Mouse (Mus musculus) neural tube, embryonic 12.5 days (tissue): Measurements from ENCODE around the gene Cbx7. TPM values are rescaled to one million over a fixed set of nuclear protein-coding genes. Genes with fewer than 3 reads are reported as not detected.

ENCODE experiments used
- ATAC-seq: fragments of 200-750 bp; cut with Nextera tagmentation; 2 replicates; pipeline ENCODE4 v1.8.0; 2017; ENCODE audit warnings: low read depth, mild to moderate bottlenecking, moderate TSS enrichment, moderate library complexity; ENCODE audit not compliant: low FRiP score
- H3K27ac ChIP-seq: fragments of 300-500 bp; sonication (generic); 2 replicates; pipeline ENCODE4 v1.5.1; 2016
- H3K27me3 ChIP-seq: fragments of 300-500 bp; sonication (generic); replicated peaks from 2 replicates; pipeline ENCODE4 v1.6.1; 2016; ENCODE audit warnings: mild to moderate bottlenecking
- H3K36me3 ChIP-seq: fragments of 300-500 bp; sonication (generic); 2 replicates; pipeline ENCODE4 v1.6.1; 2016; ENCODE audit warnings: mild to moderate bottlenecking
- H3K4me1 ChIP-seq: fragments of 300-500 bp; sonication (generic); 2 replicates; pipeline ENCODE4 v1.6.1; 2016
- H3K4me2 ChIP-seq: fragments of 300-500 bp; sonication (generic); replicated peaks from 2 replicates; pipeline ENCODE4 v1.6.1; 2016; ENCODE audit warnings: mild to moderate bottlenecking
- H3K4me3 ChIP-seq: fragments of 300-500 bp; sonication (generic); 2 replicates; pipeline ENCODE4 v1.5.1; 2016
- H3K9ac ChIP-seq: fragments of 300-500 bp; sonication (generic); 2 replicates; pipeline ENCODE4 v1.6.1; 2016; ENCODE audit warnings: mild to moderate bottlenecking
- H3K9me3 ChIP-seq: fragments of 300-500 bp; sonication (generic); 2 replicates; pipeline ENCODE4 v1.6.1; 2016; ENCODE audit warnings: mild to moderate bottlenecking
- WGBS: fragments of 180-500 bp; shearing (Covaris S2); methylation state at CpG from one replicate; pipeline ENCODE4 v1.1.7; 2016; 5-methylcytosine and 5-hydroxymethylcytosine counted together
- polyA plus RNA-seq: library from polyadenylated mRNA; unstranded; fragments of >200 nt; fragmentation: Nextera tagmentation; extraction: Ambion mirVana; gene quantifications from 2 replicates; pipeline ENCODE4 v1.2.1, GENCODE M21; 2016

Gene Cbx7
- polyA plus RNA-seq: 2.6 and 2.7 TPM in 2 replicates

GRCm38 (mm10) chr15:79970940-79971339 is at the start of gene Cbx7:
Cbx7 (minus strand) TSS chr15:79971119.
- Histone ChIP-seq H3K27ac (no peak within 1 kb of the TSS), H3K9me3 (no peaks in the 10 kb centered on the region)
- 93% methylated on average over 11 of the region's 11 CpGs for WGBS

GRCm38 (mm10) chr15:80020516-80020915 is 49.6 kb upstream of the Cbx7 start:
- 62% methylated on average over 4 of the region's 4 CpGs for WGBS
- no peak overlapping the region for H3K27ac ChIP-seq

More at GRCm38 (mm10) chr15:79970940-79971339, at the start of gene Cbx7:
- Histone ChIP-seq H3K27me3 (no peaks in the 10 kb centered on the region), H3K4me1 (no peaks in the 10 kb centered on the region), H3K36me3 (no peaks in the 10 kb centered on the region), H3K9ac (no peak within 1 kb of the TSS), H3K4me2 (no peak within 1 kb of the TSS), H3K4me3 (no peak within 1 kb of the TSS)
- no peak for ATAC-seq

GRCm38 (mm10) chr15:80019625-80020024 is 48.7 kb upstream of the Cbx7 start:
- H3K27me3 ChIP-seq: peaks cover 24% of the 10 kb centered on the region
- H3K4me1 ChIP-seq: peaks cover 11% of the 10 kb centered on the region; the same call in 1 of the 2 replicates
- WGBS: 63% methylated on average over 4 of the region's 4 CpGs
- H3K4me2 ChIP-seq: no peak overlapping the region
- no peaks in the 10 kb centered on the region for H3K36me3 ChIP-seq
- no peak overlapping the region for H3K4me3 ChIP-seq
- H3K9me3 ChIP-seq: no peaks in the 10 kb centered on the region
- no peak for ATAC-seq
- no peak overlapping the region for H3K27ac ChIP-seq
- no peak overlapping the region for H3K9ac ChIP-seq

More at GRCm38 (mm10) chr15:80020516-80020915, 49.6 kb upstream of the Cbx7 start:
- no peak overlapping the region for H3K4me2 ChIP-seq
- H3K27me3 ChIP-seq: peaks cover 15% of the 10 kb centered on the region
- H3K4me1 ChIP-seq: peaks cover 6% of the 10 kb centered on the region
- H3K9me3 ChIP-seq: no peaks in the 10 kb centered on the region
- no peak overlapping the region for H3K9ac ChIP-seq
- H3K36me3 ChIP-seq: no peaks in the 10 kb centered on the region
- H3K4me3 ChIP-seq: no peak overlapping the region
- no peak for ATAC-seq

GRCm38 (mm10) chr15:80019220-80019619 is 48.3 kb upstream of the Cbx7 start:
- ATAC-seq: no peak
- WGBS: 84% methylated on average over 7 of the region's 7 CpGs
- Histone ChIP-seq H3K27me3 (peaks cover 28% of the 10 kb centered on the region), H3K4me1 (peaks cover 11% of the 10 kb centered on the region; the same call in 1 of the 2 replicates), H3K9ac (no peak overlapping the region), H3K4me3 (no peak overlapping the region), H3K4me2 (no peak overlapping the region), H3K36me3 (no peaks in the 10 kb centered on the region), H3K9me3 (no peaks in the 10 kb centered on the region), H3K27ac (no peak overlapping the region)

- peaks cover 52% of the 10 kb centered on the region for H3K27me3 ChIP-seq
- no peak overlapping the region for H3K4me2 ChIP-seq
- H3K9me3 ChIP-seq: no peaks in the 10 kb centered on the region
- no peaks in the 10 kb centered on the region for H3K36me3 ChIP-seq
- H3K9ac ChIP-seq: no peak overlapping the region
- WGBS: 88% methylated on average over 9 of the region's 9 CpGs
- peaks cover 34% of the 10 kb centered on the region for H3K4me1 ChIP-seq
- H3K4me3 ChIP-seq: no peak overlapping the region
- H3K27ac ChIP-seq: no peak overlapping the region
- ATAC-seq: no peak
Measured at GRCm38 (mm10) chr15:80016563-80017301, 45.8 kb upstream of the Cbx7 start.

- ATAC-seq: no peak
- Histone ChIP-seq H3K4me2 (no peak overlapping the region), H3K27me3 (peaks cover 65% of the 10 kb centered on the region), H3K36me3 (no peaks in the 10 kb centered on the region), H3K9me3 (no peaks in the 10 kb centered on the region), H3K9ac (no peak overlapping the region), H3K4me1 (peaks cover 35% of the 10 kb centered on the region), H3K27ac (no peak overlapping the region), H3K4me3 (no peak overlapping the region)
- WGBS: 61% methylated on average over 7 of the region's 7 CpGs
Measured at GRCm38 (mm10) chr15:80015211-80015952, 44.5 kb upstream of the Cbx7 start.

- peaks cover 35% of the 10 kb centered on the region for H3K4me1 ChIP-seq
- ATAC-seq: no peak
- H3K4me2 ChIP-seq: peak within 1 kb of the TSS; percentile 99
- H3K27me3 ChIP-seq: peaks cover 72% of the 10 kb centered on the region
- peak within 1 kb of the TSS; percentile 55 for H3K4me3 ChIP-seq
- H3K36me3 ChIP-seq: no peaks in the 10 kb centered on the region
- H3K9ac ChIP-seq: peak within 1 kb of the TSS; percentile 69
- under 1% methylated on average over 60 of the region's 60 CpGs for WGBS
- H3K9me3 ChIP-seq: no peaks in the 10 kb centered on the region
- no peak within 1 kb of the TSS for H3K27ac ChIP-seq
Measured at GRCm38 (mm10) chr15:80014321-80015210, 43.6 kb upstream of the Cbx7 start, which contains the start of gene Pdgfb. Pdgfb (minus strand) TSS chr15:80014977.

GRCm38 (mm10) chr15:80014031-80014320 is 43.1 kb upstream of the Cbx7 start:
- Histone ChIP-seq H3K4me1 (peaks cover 35% of the 10 kb centered on the region), H3K36me3 (no peaks in the 10 kb centered on the region), H3K27ac (no peak overlapping the region), H3K27me3 (peaks cover 72% of the 10 kb centered on the region), H3K9ac (peak overlapping the region; percentile 69), H3K4me2 (peak overlapping the region; percentile 99), H3K4me3 (peak overlapping the region; percentile 55), H3K9me3 (no peaks in the 10 kb centered on the region)
- WGBS: 0% methylated on average over 27 of the region's 37 CpGs
- ATAC-seq: no peak

- Histone ChIP-seq H3K27ac (no peak overlapping the region), H3K4me2 (peak overlapping the region; percentile 99), H3K4me1 (peaks cover 35% of the 10 kb centered on the region), H3K36me3 (no peaks in the 10 kb centered on the region), H3K9me3 (no peaks in the 10 kb centered on the region), H3K27me3 (peaks cover 72% of the 10 kb centered on the region), H3K4me3 (peak overlapping the region; percentile 55), H3K9ac (peak overlapping the region; percentile 69)
- 2% methylated on average over 28 of the region's 36 CpGs for whole genome bisulfite sequencing
- no peak for ATAC-seq
Measured at GRCm38 (mm10) chr15:80013256-80014030, 42.5 kb upstream of the Cbx7 start.

GRCm38 (mm10) chr15:80012527-80013201 is 41.7 kb upstream of the Cbx7 start:
- WGBS: 1% methylated on average over 49 of the region's 60 CpGs
- peak overlapping the region; percentile 69 for H3K9ac ChIP-seq
- no peaks in the 10 kb centered on the region for H3K9me3 ChIP-seq
- peak; percentile 52 for ATAC-seq
- H3K27ac ChIP-seq: no peak overlapping the region
- peak overlapping the region; percentile 99 for H3K4me2 ChIP-seq
- H3K4me1 ChIP-seq: peaks cover 35% of the 10 kb centered on the region
- H3K36me3 ChIP-seq: no peaks in the 10 kb centered on the region
- peaks cover 72% of the 10 kb centered on the region for H3K27me3 ChIP-seq
- H3K4me3 ChIP-seq: peak overlapping the region; percentile 55
